Mouse (Mus musculus) E14TG2a.4 (cell line): Measurements from ENCODE around the gene Susd6.

ENCODE experiments used
- CTCF ChIP-seq: conservative IDR thresholded peaks from 2 replicates; pipeline ENCODE4 v1.5.1; 2014; ENCODE audit warnings: low read length
- POU5F1 ChIP-seq: IDR thresholded peaks from 2 replicates; pipeline ENCODE4 v1.6.1; 2014; ENCODE audit warnings: low read length, borderline replicate concordance

GRCm38 (mm10) chr12:80852001-80852400 is 61.7 kb downstream of the Susd6 start:
- TF ChIP-seq CTCF (no peak), POU5F1 (no peak)
